Mouse (Mus musculus): ENCODE results near the gene Gm20458. TPM values are rescaled to one million over a fixed set of nuclear protein-coding genes. Genes with fewer than 3 reads are reported as not detected.

The Gm20458 gene
- total RNA-seq, 4 experiments from 2014 or later: 3.6 to 6.7 (median 5.5) TPM

- DNase-seq (ENCODE audit: low spot score): peak; percentile 52
These were observed 7.6 kb upstream of the Gm20458 start for GRCm38 (mm10) chr2:164453047-164453757.

- DNase-seq (ENCODE audit: low spot score): no peak
These were observed 6.8 kb upstream of the Gm20458 start for GRCm38 (mm10) chr2:164453887-164454500.

- DNase-seq (ENCODE audit: low spot score): peak; percentile 90
These were observed 5.9 kb upstream of the Gm20458 start for GRCm38 (mm10) chr2:164454846-164455245.

- peak; percentile 76 for DNase-seq (ENCODE audit: low spot score)
These were observed 5.2 kb upstream of the Gm20458 start for GRCm38 (mm10) chr2:164455421-164456190.

GRCm38 (mm10) chr2:164456413-164456812 lies 4.4 kb upstream of the Gm20458 start:
- DNase-seq (ENCODE audit: low spot score): no peak

GRCm38 (mm10) chr2:164456864-164457300 lies 3.9 kb upstream of the Gm20458 start, which contains the start of gene Sys1:
Gene Sys1 (plus strand): TSS chr2:164456964.
- peak; percentile 36 for DNase-seq (ENCODE audit: low spot score)

GRCm38 (mm10) chr2:164457942-164458341 lies 2.8 kb upstream of the Gm20458 start:
- no peak for DNase-seq (ENCODE audit: low spot score)

GRCm38 (mm10) chr2:164458535-164458934 lies 2.2 kb upstream of the Gm20458 start:
- no peak for DNase-seq (ENCODE audit: low spot score)

GRCm38 (mm10) chr2:164465161-164465560 lies 4.4 kb downstream of the Gm20458 start:
- no peak for DNase-seq (ENCODE audit: low spot score)

- DNase-seq (ENCODE audit: low spot score): no peak
These were observed 6.0 kb downstream of the Gm20458 start for GRCm38 (mm10) chr2:164466787-164467186.

GRCm38 (mm10) chr2:164470254-164470653 lies 9.5 kb downstream of the Gm20458 start:
- peak; percentile 63 for DNase-seq (ENCODE audit: low spot score)

- no peak for DNase-seq (ENCODE audit: low spot score)
These were observed 12.9 kb downstream of the Gm20458 start, which contains the start of gene Trp53tg5 for GRCm38 (mm10) chr2:164473624-164474023. Gene Trp53tg5 (minus strand): TSS chr2:164473724.

GRCm38 (mm10) chr2:164485681-164486257 lies 25.0 kb downstream of the Gm20458 start, which contains the start of gene Dbndd2:
Gene Dbndd2 (plus strand): TSS chr2:164486106.
- DNase-seq (ENCODE audit: low spot score): peak; percentile 54

- peak; percentile 61 for DNase-seq (ENCODE audit: low spot score)
These were observed 25.7 kb downstream of the Gm20458 start for GRCm38 (mm10) chr2:164486258-164487114.

GRCm38 (mm10) chr2:164487115-164487527 lies 26.4 kb downstream of the Gm20458 start:
- no peak for DNase-seq (ENCODE audit: low spot score)

GRCm38 (mm10) chr2:164487812-164488211 lies 27.0 kb downstream of the Gm20458 start:
- DNase-seq (ENCODE audit: low spot score): no peak

GRCm38 (mm10) chr2:164494126-164494525 lies 33.4 kb downstream of the Gm20458 start:
- no peak for DNase-seq (ENCODE audit: low spot score)

- no peak for DNase-seq (ENCODE audit: low spot score)
These were observed 35.6 kb downstream of the Gm20458 start for GRCm38 (mm10) chr2:164496331-164496730.

- peak; percentile 92 for DNase-seq (ENCODE audit: low spot score)
These were observed 36.3 kb downstream of the Gm20458 start, which contains the start of gene Pigt for GRCm38 (mm10) chr2:164496847-164497690. Gene Pigt (plus strand): TSS chr2:164497520.
